ENCODE assay signal across 7 mouse cellular contexts in the genomic region with DNA sequence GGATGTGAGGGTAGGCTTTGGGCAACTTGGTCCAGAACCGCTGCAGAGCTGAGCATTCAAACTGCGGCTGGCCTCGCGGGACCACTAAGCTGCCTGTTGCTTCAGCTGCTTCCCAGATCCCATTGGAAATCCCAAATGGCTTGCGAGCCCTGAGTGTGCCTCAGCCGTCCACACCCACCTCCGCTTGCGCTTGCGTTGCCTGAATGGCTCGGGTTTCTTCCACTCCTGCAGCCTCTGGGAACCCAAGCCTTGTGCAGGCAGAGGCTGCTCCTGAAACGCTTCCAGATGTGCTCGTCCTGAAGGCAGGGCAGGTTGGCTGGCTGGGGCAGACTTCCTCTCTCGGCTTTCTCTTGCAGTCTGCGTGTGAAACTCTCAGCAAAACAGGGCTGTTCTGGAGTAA. TPM values are rescaled to one million over a fixed set of nuclear protein-coding genes. Genes with fewer than 3 reads are reported as not detected.
DNase-seq lines count a peak whose midpoint lies in the region; ATAC-seq and TF ChIP-seq lines count a peak whose summit lies in the region.

Gene Glt8d2 (minus strand): TSS at position 157 of the 400 bp plus-strand sequence.

- WGBS in forebrain, embryonic 15.5 days: 6% methylated on average over 14 of the region's 14 CpGs

- H3K27ac ChIP-seq in forebrain, embryonic 15.5 days (replicated peaks): no peak within 1 kb of the TSS

- 0 out of 2 replicates have a peak, but pooled peaks cover 5% of the 10 kb centered on the region for H3K4me1 ChIP-seq in forebrain, embryonic 15.5 days

- no peak within 1 kb of the TSS for H3K4me3 ChIP-seq in forebrain, embryonic 15.5 days

- no peak for ATAC-seq in forebrain, embryonic 15.5 days (replicated peaks)

- no peak within 1 kb of the TSS for H3K9ac ChIP-seq in forebrain, embryonic 15.5 days (replicated peaks)

- H3K9me3 ChIP-seq in forebrain, embryonic 15.5 days: no peaks in the 10 kb centered on the region

- intact Hi-C loops in heart, postnatal 10 days (cut with DNase I): no loop called here

- H3K36me3 ChIP-seq in forebrain, embryonic 15.5 days: no peaks in the 10 kb centered on the region

- no peaks in the 10 kb centered on the region for H3K27me3 ChIP-seq in forebrain, embryonic 15.5 days

- DNase-seq in brain, embryonic 14.5 days (ENCODE audit: low read depth): peak; percentile 39
- DNase-seq in heart, postnatal 10 days: peak; percentile 71 to 72
- DNase-seq in layer of hippocampus, adult 9-11 months: peak; percentile 38
- DNase-seq in lung, postnatal 14 days: peak; percentile 44
- peak; percentile 74 for DNase-seq in right cerebral cortex, adult 18-20 months
- DNase-seq in cerebellum, postnatal 14 days: no peak

- no peak for TF ChIP-seq CTCF in brain, embryonic 14.5 days (IDR thresholded peaks at IDR 0.05; ENCODE audit: borderline replicate concordance, extremely low read depth, insufficient read depth, insufficient read length)

- H3K4me2 ChIP-seq in forebrain, embryonic 15.5 days (replicated peaks): peak within 1 kb of the TSS; percentile 28

- TF ChIP-seq POLR2A in brain, embryonic 14.5 days (IDR thresholded peaks at IDR 0.05; ENCODE audit: borderline replicate concordance, extremely low read depth, insufficient read depth, insufficient read length, poor library complexity, severe bottlenecking): no peak

RNA-seq across cellular contexts. Expression of gene Glt8d2, which starts in this region (rescaled TPM):
- polyA plus RNA-seq in brain, embryonic 14.5 days (2012; rRNA removed): 1.8 TPM in 2 replicates
- polyA plus RNA-seq in forebrain, embryonic 15.5 days (2015; fragmentation: Nextera tagmentation; extraction: Ambion mirVana): 2.9 and 3.7 TPM in 2 replicates
- total RNA-seq in heart, postnatal 10 days (2021): 1 to 10 TPM; 3.4 to 3.6 TPM

Comparison
In these comparisons a context has a peak if more than half of its experiments do, and no peak if none do; other contexts are left out.
1. DNase-seq: peak in brain, embryonic 14.5 days (single experiment), heart, postnatal 10 days (2 of 2), layer of hippocampus, adult 9-11 months (single experiment), lung, postnatal 14 days (single experiment) and right cerebral cortex, adult 18-20 months (single experiment); none in cerebellum, postnatal 14 days (0 of 2).